Mouse (Mus musculus) megakaryocyte, embryonic 14.5 days (primary cell): ENCODE results near the gene Olfr1474.

ENCODE experiments used
- FLI1 ChIP-seq: IDR thresholded peaks from 2 replicates; pipeline ENCODE4 v1.6.1; 2012; ENCODE audit warnings: low read length, inconsistent platforms, mixed read lengths
- GATA1 ChIP-seq: IDR thresholded peaks from 3 replicates; pipeline ENCODE4 v1.6.1; 2012; ENCODE audit warnings: mixed read lengths, low read length, inconsistent platforms, borderline replicate concordance

- TF ChIP-seq GATA1 (no peak), FLI1 (no peak)
Observed at GRCm38 (mm10) chr19:13455986-13456385, 13.4 kb upstream of the Olfr1474 start, which contains the start of gene Olfr1472.
